11 mouse cellular contexts compared by ENCODE assay signal in genomic region chr1:18288860-18289259, GRCm38 (mm10). TPM values are rescaled to one million over a fixed set of nuclear protein-coding genes. Genes with fewer than 3 reads are reported as not detected.
DNase-seq lines count a peak whose midpoint lies in the region; ATAC-seq and TF ChIP-seq lines count a peak whose summit lies in the region.
"Had no signal": no experiment of that assay in that cellular context is flagged by ENCODE, and none has a peak within 500 bp of the region (broad histone marks: within the 10 kb centered on the region; RNA-seq: fewer than 3 reads in every experiment).

No protein-coding gene starts in this region.

- no peak overlapping the region for H3K9ac ChIP-seq in forebrain, embryonic 15.5 days (replicated peaks)
- H3K9ac ChIP-seq in liver, embryonic 14.5 days (replicated peaks), result no peak overlapping the region
- H3K9ac ChIP-seq: heart, embryonic 13.5 days; midbrain, embryonic 12.5 days had no signal

- H3K4me3 ChIP-seq in forebrain, embryonic 10.5 days, result no peak overlapping the region
- H3K4me3 ChIP-seq in forebrain, embryonic 15.5 days, result no peak overlapping the region
- no peak overlapping the region for H3K4me3 ChIP-seq in liver, embryonic 14.5 days (ENCODE audit: insufficient read depth in 1 of 2, low read depth in 2 of 2, low read length in 2 of 2)
- no peak overlapping the region for H3K4me3 ChIP-seq in cerebellum, adult 2 months (replicated peaks; ENCODE audit: insufficient read depth, low read depth, low read length)
- H3K4me3 ChIP-seq: heart, embryonic 13.5 days; midbrain, embryonic 12.5 days had no signal

- no peak for TF ChIP-seq EP300 in liver, embryonic 14.5 days (IDR thresholded peaks at IDR 0.05; ENCODE audit: low read depth)

- 46% methylated on average over 3 of the region's 3 CpGs for WGBS in forebrain, embryonic 10.5 days
- 41% methylated on average over 3 of the region's 3 CpGs for WGBS in forebrain, embryonic 15.5 days
- WGBS in liver, embryonic 14.5 days (ENCODE audit: insufficient replicate concordance), result 25% methylated on average over 3 of the region's 3 CpGs
- 49% methylated on average over 3 of the region's 3 CpGs for WGBS in cerebellum, adult 2 months

- H3K36me3 ChIP-seq in forebrain, embryonic 10.5 days (replicated peaks), result no peaks in the 10 kb centered on the region
- H3K36me3 ChIP-seq in forebrain, embryonic 15.5 days, result no peaks in the 10 kb centered on the region
- no peaks in the 10 kb centered on the region for H3K36me3 ChIP-seq in liver, embryonic 14.5 days (replicated peaks; ENCODE audit: control insufficient read depth, insufficient read depth, low read depth)
- H3K36me3 ChIP-seq: heart, embryonic 13.5 days; midbrain, embryonic 12.5 days had no signal

- DNase-seq in forebrain, embryonic 10.5 days (ENCODE audit: extremely low spot score, low spot score), result peak; percentile 18
- DNase-seq in liver, embryonic 14.5 days (ENCODE audit: low read depth in 3 of 3, low spot score in 3 of 3), result no peak
- DNase-seq in liver (no peak), ZHBTc4 (ENCODE audit: low read depth, low spot score) (peak; percentile 72)
- no peak for DNase-seq in ovary, postnatal 10 days (ENCODE audit: low spot score)
- no peak for DNase-seq in cerebellum, adult 2 months

- TF ChIP-seq POLR2A in cerebellum, adult 2 months (IDR thresholded peaks at IDR 0.05; ENCODE audit: borderline replicate concordance, insufficient read depth, low read length), result no peak

- H3K27me3 ChIP-seq in forebrain, embryonic 10.5 days (ENCODE audit: poor library complexity, severe bottlenecking), result no peaks in the 10 kb centered on the region
- H3K27me3 ChIP-seq in forebrain, embryonic 15.5 days, result no peaks in the 10 kb centered on the region
- H3K27me3 ChIP-seq in liver, embryonic 14.5 days (ENCODE audit: control insufficient read depth, insufficient read depth, low read length), result no peaks in the 10 kb centered on the region
- no peaks in the 10 kb centered on the region for H3K27me3 ChIP-seq in cerebellum, adult 2 months (ENCODE audit: control insufficient read depth, insufficient read depth, low read length)
- H3K27me3 ChIP-seq: heart, embryonic 13.5 days; midbrain, embryonic 12.5 days had no signal

- H3K4me1 ChIP-seq in forebrain, embryonic 10.5 days, result no peaks in the 10 kb centered on the region
- peaks cover 5% of the 10 kb centered on the region; the same call in 1 of the 2 replicates for H3K4me1 ChIP-seq in forebrain, embryonic 15.5 days
- H3K4me1 ChIP-seq in liver, embryonic 14.5 days (replicated peaks; ENCODE audit: control insufficient read depth in 2 of 2, insufficient read depth in 2 of 2, low read length in 1 of 2), result no peaks in the 10 kb centered on the region
- peaks cover 6% of the 10 kb centered on the region; the same call in 1 of the 2 replicates for H3K4me1 ChIP-seq in cerebellum, adult 2 months (ENCODE audit: control insufficient read depth, insufficient read depth, low read length)
- H3K4me1 ChIP-seq: heart, embryonic 13.5 days; midbrain, embryonic 12.5 days had no signal

- no peak for ATAC-seq in forebrain, embryonic 15.5 days (replicated peaks)
- ATAC-seq in liver, embryonic 14.5 days (ENCODE audit: insufficient read depth), result no peak
- peak; percentile 58 for ATAC-seq in megakaryocyte progenitor cell, adult 5-6 weeks (replicated peaks; ENCODE audit: poor library complexity)

- peak; percentile 46; the same call in 1 of the 2 replicates for TF ChIP-seq CTCF in liver, embryonic 14.5 days (IDR thresholded peaks at IDR 0.05; ENCODE audit: low read depth)
- no peak for TF ChIP-seq CTCF in cerebellum, adult 2 months (IDR thresholded peaks at IDR 0.05; ENCODE audit: borderline replicate concordance, insufficient read depth, low read depth, low read length)

- no peak overlapping the region for H3K27ac ChIP-seq in forebrain, embryonic 10.5 days
- no peak overlapping the region for H3K27ac ChIP-seq in forebrain, embryonic 15.5 days (replicated peaks)
- no peak overlapping the region for H3K27ac ChIP-seq in liver, embryonic 14.5 days
- H3K27ac ChIP-seq in cerebellum, adult 2 months (ENCODE audit: insufficient read depth, low read length), result no peak overlapping the region
- H3K27ac ChIP-seq: heart, embryonic 13.5 days; midbrain, embryonic 12.5 days had no signal

- H3K9me3 ChIP-seq in forebrain, embryonic 10.5 days, result no peaks in the 10 kb centered on the region
- H3K9me3 ChIP-seq in forebrain, embryonic 15.5 days, result no peaks in the 10 kb centered on the region
- H3K9me3 ChIP-seq in liver, embryonic 14.5 days (ENCODE audit: control insufficient read depth, low read length), result no peaks in the 10 kb centered on the region
- H3K9me3 ChIP-seq: heart, embryonic 13.5 days; midbrain, embryonic 12.5 days had no signal

- no peak overlapping the region for H3K4me2 ChIP-seq in forebrain, embryonic 15.5 days (replicated peaks)
- no peak overlapping the region for H3K4me2 ChIP-seq in liver, embryonic 14.5 days (ENCODE audit: low read depth)
- H3K4me2 ChIP-seq: heart, embryonic 13.5 days; midbrain, embryonic 12.5 days had no signal

RNA-seq across cellular contexts. Expression of gene Defb41, which starts 23.9 kb away (rescaled TPM):
- polyA plus RNA-seq in forebrain, embryonic 10.5 days (2016; fragmentation: Nextera tagmentation; extraction: Ambion mirVana), result not detected in 2 replicates
- not detected in 2 replicates for polyA plus RNA-seq in forebrain, embryonic 15.5 days (2015; fragmentation: Nextera tagmentation; extraction: Ambion mirVana)
- not detected in 2 replicates for polyA plus RNA-seq in liver, embryonic 14.5 days (2012; rRNA removed)
- polyA plus RNA-seq in liver, embryonic 14.5 days (2014; fragmentation: Nextera tagmentation; extraction: Ambion mirVana), result not detected in 2 replicates
- total RNA-seq in megakaryocyte progenitor cell, adult 5-6 weeks (2015), result not detected in 2 replicates
- total RNA-seq in megakaryocyte progenitor cell, adult 5-6 weeks (2017), result not detected in 2 replicates
- polyA plus RNA-seq in cerebellum, adult 2 months (2012; rRNA removed), result not detected in 2 replicates
- polyA plus RNA-seq: heart, embryonic 13.5 days; limb, embryonic 14.5 days; midbrain, embryonic 12.5 days had no signal

RNA-seq across cellular contexts. Expression of gene Defb18, which starts 51.6 kb away (rescaled TPM):
- not detected in 2 replicates for polyA plus RNA-seq in forebrain, embryonic 10.5 days (2016; fragmentation: Nextera tagmentation; extraction: Ambion mirVana)
- polyA plus RNA-seq in forebrain, embryonic 15.5 days (2015; fragmentation: Nextera tagmentation; extraction: Ambion mirVana), result not detected in 2 replicates
- not detected in 2 replicates for polyA plus RNA-seq in liver, embryonic 14.5 days (2012; rRNA removed)
- not detected in 2 replicates for polyA plus RNA-seq in liver, embryonic 14.5 days (2014; fragmentation: Nextera tagmentation; extraction: Ambion mirVana)
- not detected in 2 replicates for total RNA-seq in megakaryocyte progenitor cell, adult 5-6 weeks (2015)
- total RNA-seq in megakaryocyte progenitor cell, adult 5-6 weeks (2017), result not detected in 2 replicates
- not detected in 2 replicates for polyA plus RNA-seq in cerebellum, adult 2 months (2012; rRNA removed)
- polyA plus RNA-seq: heart, embryonic 13.5 days; limb, embryonic 14.5 days; midbrain, embryonic 12.5 days had no signal

Comparison
In these comparisons a context has a peak if more than half of its experiments do, and no peak if none do; other contexts are left out.
1. DNase-seq: peak in forebrain, embryonic 10.5 days (single experiment) and ZHBTc4 (single experiment); none in liver, embryonic 14.5 days (0 of 3), liver (single experiment), ovary, postnatal 10 days (single experiment) and cerebellum, adult 2 months (0 of 2).